Comparison of ENCODE assay signal across 8 mouse cellular contexts in genomic region chr17:56111864-56112263, GRCm38 (mm10). TPM values are rescaled to one million over a fixed set of nuclear protein-coding genes. Genes with fewer than 3 reads are reported as not detected.
DNase-seq lines count a peak whose midpoint lies in the region; ATAC-seq lines count a peak whose summit lies in the region.
"Had no signal": no experiment of that assay in that cellular context is flagged by ENCODE, and none has a peak within 500 bp of the region (broad histone marks: within the 10 kb centered on the region; RNA-seq: fewer than 3 reads in every experiment).

No protein-coding gene starts in this region.

- WGBS in forebrain, embryonic 13.5 days = 41% methylated on average over 5 of the region's 5 CpGs
- WGBS in kidney, embryonic 14.5 days = 48% methylated on average over 5 of the region's 5 CpGs
- WGBS in lung, embryonic 16.5 days = 46% methylated on average over 5 of the region's 5 CpGs

- H3K4me2 ChIP-seq in forebrain, embryonic 13.5 days = no peak overlapping the region
- no peak overlapping the region for H3K4me2 ChIP-seq in kidney, embryonic 14.5 days (replicated peaks; ENCODE audit: low read depth, low read length)
- H3K4me2 ChIP-seq in lung, embryonic 16.5 days (ENCODE audit: low read depth, low read length) = no peak overlapping the region
- H3K4me2 ChIP-seq: heart, embryonic 15.5 days had no signal

- no peak overlapping the region for H3K4me3 ChIP-seq in forebrain, embryonic 13.5 days
- H3K4me3 ChIP-seq in kidney, embryonic 14.5 days (ENCODE audit: low read length) = no peak overlapping the region
- H3K4me3 ChIP-seq in lung, embryonic 16.5 days (ENCODE audit: low read length) = no peak overlapping the region
- H3K4me3 ChIP-seq: heart, embryonic 15.5 days had no signal

- peaks cover 7% of the 10 kb centered on the region for H3K36me3 ChIP-seq in forebrain, embryonic 13.5 days (ENCODE audit: poor library complexity, severe bottlenecking)
- H3K36me3 ChIP-seq in kidney, embryonic 14.5 days (ENCODE audit: control insufficient read depth, insufficient read depth, low read length) = no peaks in the 10 kb centered on the region
- H3K36me3 ChIP-seq in lung, embryonic 16.5 days (ENCODE audit: control insufficient read depth, insufficient read depth, low read length) = no peaks in the 10 kb centered on the region
- H3K36me3 ChIP-seq: heart, embryonic 15.5 days had no signal

- peak; percentile 54 for DNase-seq in urinary bladder, postnatal 25 days (ENCODE audit: low spot score)
- DNase-seq in urinary bladder, adult 18-20 months (ENCODE audit: low spot score in 2 of 2) = no peak
- DNase-seq in retina, postnatal 7 days (ENCODE audit: low read depth, low spot score) = peak; percentile 63

- ATAC-seq in cerebellum, adult (ENCODE audit: insufficient number of reproducible peaks, low FRiP score, low TSS enrichment) = peak; percentile 40; the same call in 1 of the 2 replicates
- ATAC-seq in forebrain, embryonic 13.5 days = peak; percentile 30
- 0 out of 2 replicates have a peak, but pooled peaks have one; percentile 22 for ATAC-seq in kidney, embryonic 14.5 days (ENCODE audit: low FRiP score, low TSS enrichment)
- ATAC-seq in lung, embryonic 16.5 days (ENCODE audit: low read depth) = peak; percentile 35

- no peak overlapping the region for H3K27ac ChIP-seq in forebrain, embryonic 13.5 days
- no peak overlapping the region for H3K27ac ChIP-seq in kidney, embryonic 14.5 days (ENCODE audit: low read depth, low read length)
- no peak overlapping the region for H3K27ac ChIP-seq in lung, embryonic 16.5 days (ENCODE audit: low read length)
- H3K27ac ChIP-seq: heart, embryonic 15.5 days had no signal

- H3K9me3 ChIP-seq in forebrain, embryonic 13.5 days (replicated peaks) = no peaks in the 10 kb centered on the region
- H3K9me3 ChIP-seq in kidney, embryonic 14.5 days (ENCODE audit: control insufficient read depth, low read length) = no peaks in the 10 kb centered on the region
- H3K9me3 ChIP-seq in lung, embryonic 16.5 days (ENCODE audit: control insufficient read depth, low read length) = no peaks in the 10 kb centered on the region
- H3K9me3 ChIP-seq: heart, embryonic 15.5 days had no signal

- no peaks in the 10 kb centered on the region for H3K4me1 ChIP-seq in forebrain, embryonic 13.5 days
- no peaks in the 10 kb centered on the region for H3K4me1 ChIP-seq in kidney, embryonic 14.5 days (ENCODE audit: control insufficient read depth, insufficient read depth, low read length)
- H3K4me1 ChIP-seq in lung, embryonic 16.5 days (replicated peaks; ENCODE audit: control insufficient read depth, insufficient read depth, low read length) = no peaks in the 10 kb centered on the region

- H3K9ac ChIP-seq in forebrain, embryonic 13.5 days = no peak overlapping the region
- H3K9ac ChIP-seq in kidney, embryonic 14.5 days (ENCODE audit: low read depth, low read length) = no peak overlapping the region
- H3K9ac ChIP-seq in lung, embryonic 16.5 days (ENCODE audit: low read length) = no peak overlapping the region
- H3K9ac ChIP-seq: heart, embryonic 15.5 days had no signal

- peaks cover 8% of the 10 kb centered on the region for H3K27me3 ChIP-seq in forebrain, embryonic 13.5 days
- H3K27me3 ChIP-seq in kidney, embryonic 14.5 days (ENCODE audit: control insufficient read depth, insufficient read depth, low read length) = no peaks in the 10 kb centered on the region
- no peaks in the 10 kb centered on the region for H3K27me3 ChIP-seq in lung, embryonic 16.5 days (ENCODE audit: control insufficient read depth, insufficient read depth, low read depth, low read length)

RNA-seq across cellular contexts. Expression of gene Plin4, which starts 2.3 kb away (rescaled TPM):
- polyA plus RNA-seq in forebrain, embryonic 13.5 days (2015; fragmentation: Nextera tagmentation; extraction: Ambion mirVana) = 0.06 and 0.08 TPM in 2 replicates
- polyA plus RNA-seq in kidney, embryonic 14.5 days (2014; fragmentation: Nextera tagmentation; extraction: Ambion mirVana) = 0.08 and 0.17 TPM in 2 replicates
- 0.15 and 0.28 TPM in 2 replicates for polyA plus RNA-seq in lung, embryonic 16.5 days (2015; fragmentation: Nextera tagmentation; extraction: Ambion mirVana)

RNA-seq across cellular contexts. Expression of gene Plin5, which starts 5.5 kb away (rescaled TPM):
- polyA plus RNA-seq in forebrain, embryonic 13.5 days (2015; fragmentation: Nextera tagmentation; extraction: Ambion mirVana) = 0.27 and 0.52 TPM in 2 replicates
- 1.1 and 1.3 TPM in 2 replicates for polyA plus RNA-seq in kidney, embryonic 14.5 days (2014; fragmentation: Nextera tagmentation; extraction: Ambion mirVana)
- polyA plus RNA-seq in lung, embryonic 16.5 days (2015; fragmentation: Nextera tagmentation; extraction: Ambion mirVana) = 1.3 and 2.1 TPM in 2 replicates

RNA-seq across cellular contexts. Expression of gene Lrg1, which starts 9.9 kb away (rescaled TPM):
- not detected in 2 replicates for polyA plus RNA-seq in forebrain, embryonic 13.5 days (2015; fragmentation: Nextera tagmentation; extraction: Ambion mirVana)
- polyA plus RNA-seq in kidney, embryonic 14.5 days (2014; fragmentation: Nextera tagmentation; extraction: Ambion mirVana) = not detected in 2 replicates
- 0.59 and 1.4 TPM in 2 replicates for polyA plus RNA-seq in lung, embryonic 16.5 days (2015; fragmentation: Nextera tagmentation; extraction: Ambion mirVana)

RNA-seq across cellular contexts. Expression of gene Sema6b, which starts 28.3 kb away (rescaled TPM):
- polyA plus RNA-seq in forebrain, embryonic 13.5 days (2015; fragmentation: Nextera tagmentation; extraction: Ambion mirVana) = 4.2 and 4.3 TPM in 2 replicates
- polyA plus RNA-seq in kidney, embryonic 14.5 days (2014; fragmentation: Nextera tagmentation; extraction: Ambion mirVana) = 1.4 TPM in 2 replicates
- polyA plus RNA-seq in lung, embryonic 16.5 days (2015; fragmentation: Nextera tagmentation; extraction: Ambion mirVana) = 1.2 and 1.7 TPM in 2 replicates

RNA-seq across cellular contexts. Expression of gene Hdgfl2, which starts 32.4 kb away (rescaled TPM):
- 163 and 169 TPM in 2 replicates for polyA plus RNA-seq in forebrain, embryonic 13.5 days (2015; fragmentation: Nextera tagmentation; extraction: Ambion mirVana)
- 85.1 and 118 TPM in 2 replicates for polyA plus RNA-seq in kidney, embryonic 14.5 days (2014; fragmentation: Nextera tagmentation; extraction: Ambion mirVana)
- 95.2 and 96.7 TPM in 2 replicates for polyA plus RNA-seq in lung, embryonic 16.5 days (2015; fragmentation: Nextera tagmentation; extraction: Ambion mirVana)

Comparison
In these comparisons a context has a peak if more than half of its experiments do, and no peak if none do; other contexts are left out.
1. DNase-seq: peak in urinary bladder, postnatal 25 days (single experiment) and retina, postnatal 7 days (single experiment); none in urinary bladder, adult 18-20 months (0 of 2).
2. Peak in every context shown above with its lines, with median percentiles within 50 percentile points of each other: ATAC-seq.